Mouse (Mus musculus): ENCODE data around the gene P2rx4.

The P2rx4 gene

GRCm38 (mm10) chr5:122702156-122702555 is 5.2 kb upstream of the P2rx4 start:
- DNase-seq (ENCODE audit: low read depth, low spot score): no peak

- no peak for DNase-seq (ENCODE audit: low read depth, low spot score)
These were observed 3.8 kb upstream of the P2rx4 start for GRCm38 (mm10) chr5:122703574-122703973.

- no peak for DNase-seq (ENCODE audit: low read depth, low spot score)
These were observed 2.8 kb upstream of the P2rx4 start for GRCm38 (mm10) chr5:122704571-122704970.

- no peak for DNase-seq (ENCODE audit: low read depth, low spot score)
These were observed 2.2 kb upstream of the P2rx4 start for GRCm38 (mm10) chr5:122705174-122705573.

- no peak for DNase-seq (ENCODE audit: low read depth, low spot score)
These were observed 448 bp upstream of the P2rx4 start for GRCm38 (mm10) chr5:122706917-122707275.

- DNase-seq (ENCODE audit: low read depth, low spot score): peak; percentile 39
These were observed 1.5 kb downstream of the P2rx4 start for GRCm38 (mm10) chr5:122708819-122709218.

GRCm38 (mm10) chr5:122715723-122716122 is 8.4 kb downstream of the P2rx4 start:
- no peak for DNase-seq (ENCODE audit: low read depth, low spot score)

- no peak for DNase-seq (ENCODE audit: low read depth, low spot score)
These were observed 9.4 kb downstream of the P2rx4 start for GRCm38 (mm10) chr5:122716793-122717192.

- DNase-seq (ENCODE audit: low read depth, low spot score): no peak
These were observed 11.1 kb downstream of the P2rx4 start for GRCm38 (mm10) chr5:122718400-122718799.

- DNase-seq (ENCODE audit: low read depth, low spot score): no peak
These were observed 11.8 kb downstream of the P2rx4 start for GRCm38 (mm10) chr5:122719168-122719567.

GRCm38 (mm10) chr5:122725453-122725852 is 18.1 kb downstream of the P2rx4 start:
- no peak for DNase-seq (ENCODE audit: low read depth, low spot score)

GRCm38 (mm10) chr5:122726068-122726467 is 18.7 kb downstream of the P2rx4 start:
- DNase-seq (ENCODE audit: low read depth, low spot score): peak; percentile 87

- no peak for DNase-seq (ENCODE audit: low read depth, low spot score)
These were observed 19.3 kb downstream of the P2rx4 start for GRCm38 (mm10) chr5:122726595-122726994.

- no peak for DNase-seq (ENCODE audit: low read depth, low spot score)
These were observed 19.8 kb downstream of the P2rx4 start for GRCm38 (mm10) chr5:122727096-122727495.

GRCm38 (mm10) chr5:122730776-122731175 is 23.4 kb downstream of the P2rx4 start:
- no peak for DNase-seq (ENCODE audit: low read depth, low spot score)

GRCm38 (mm10) chr5:122731321-122731720 is 24.0 kb downstream of the P2rx4 start:
- peak; percentile 67 for DNase-seq (ENCODE audit: low read depth, low spot score)

- peak; percentile 79 for DNase-seq (ENCODE audit: low read depth, low spot score)
These were observed 24.8 kb downstream of the P2rx4 start for GRCm38 (mm10) chr5:122731991-122732673.

GRCm38 (mm10) chr5:122733881-122734280 is 26.5 kb downstream of the P2rx4 start:
- no peak for DNase-seq (ENCODE audit: low read depth, low spot score)

- DNase-seq (ENCODE audit: low read depth, low spot score): no peak
These were observed 28.5 kb downstream of the P2rx4 start for GRCm38 (mm10) chr5:122735853-122736252.

- DNase-seq (ENCODE audit: low read depth, low spot score): no peak
These were observed 29.4 kb downstream of the P2rx4 start for GRCm38 (mm10) chr5:122736761-122737160.

GRCm38 (mm10) chr5:122743880-122744422 is 36.6 kb downstream of the P2rx4 start:
- DNase-seq (ENCODE audit: low read depth, low spot score): no peak

- no peak for DNase-seq (ENCODE audit: low read depth, low spot score)
These were observed 40.6 kb downstream of the P2rx4 start for GRCm38 (mm10) chr5:122747950-122748349.

- DNase-seq (ENCODE audit: low read depth, low spot score): no peak
These were observed 47.1 kb downstream of the P2rx4 start for GRCm38 (mm10) chr5:122754477-122754876.

GRCm38 (mm10) chr5:122755620-122756019 is 48.3 kb downstream of the P2rx4 start:
- no peak for DNase-seq (ENCODE audit: low read depth, low spot score)
